Mouse (Mus musculus): Measurements from ENCODE around the gene Irf7.

Irf7 gene

GRCm38 (mm10) chr7:141265739-141266561 lies at the start of gene Irf7:
TSS of gene Irf7 (minus strand) at chr7:141266481.
- DNase-seq (ENCODE audit: low spot score), result no peak

DNA sequence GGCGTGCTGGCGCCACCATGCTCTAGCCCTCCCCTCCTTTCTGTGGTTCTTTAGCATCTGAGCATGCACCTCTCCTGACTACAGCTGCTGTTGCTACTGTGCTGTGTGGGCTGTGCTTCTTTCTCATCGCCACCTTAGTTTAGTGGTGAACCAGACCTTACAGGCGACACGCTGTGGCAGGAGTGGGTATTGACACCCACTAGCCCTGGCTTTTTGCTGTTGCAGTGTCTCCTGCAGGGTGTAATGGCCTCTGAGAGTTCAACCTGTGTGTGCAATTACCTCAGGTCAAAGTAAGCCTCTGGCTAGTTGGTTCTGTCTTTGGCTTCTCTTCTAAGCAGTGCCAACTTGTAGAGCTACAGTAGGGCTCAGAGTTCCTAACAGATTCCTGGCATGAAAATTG lies 49.7 kb upstream of the Irf7 start:
- DNase-seq (ENCODE audit: low spot score), result no peak

GRCm38 (mm10) chr7:141315076-141315475 lies 48.8 kb upstream of the Irf7 start:
- no peak for DNase-seq (ENCODE audit: low spot score)

- DNase-seq (ENCODE audit: low spot score), result no peak
Observed at GRCm38 (mm10) chr7:141314416-141314815, 48.1 kb upstream of the Irf7 start.

- DNase-seq (ENCODE audit: low spot score), result no peak
Observed at GRCm38 (mm10) chr7:141304537-141304936, 38.3 kb upstream of the Irf7 start.

GRCm38 (mm10) chr7:141302702-141303268 lies 36.5 kb upstream of the Irf7 start:
- no peak for DNase-seq (ENCODE audit: low spot score)

DNA sequence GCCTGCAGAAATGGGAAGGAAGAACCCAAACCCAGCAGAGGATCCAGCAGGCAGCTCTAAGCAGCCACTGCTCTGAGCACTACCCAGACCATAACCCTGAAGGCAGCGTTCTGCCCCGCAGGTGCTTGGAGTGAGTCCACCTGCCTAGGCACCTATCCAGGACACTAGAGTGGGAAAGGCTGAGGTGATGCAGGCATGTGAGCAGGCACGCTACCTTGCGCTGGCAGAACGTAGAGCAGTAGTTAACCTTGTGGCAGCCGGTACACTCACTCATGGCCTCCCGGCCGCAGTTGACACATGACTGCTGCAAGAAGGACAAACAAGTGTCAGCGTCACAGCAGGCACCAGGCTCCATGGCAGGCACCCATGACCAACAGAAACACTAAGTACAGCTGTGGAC lies 35.1 kb upstream of the Irf7 start:
- DNase-seq (ENCODE audit: low spot score), result no peak

DNA sequence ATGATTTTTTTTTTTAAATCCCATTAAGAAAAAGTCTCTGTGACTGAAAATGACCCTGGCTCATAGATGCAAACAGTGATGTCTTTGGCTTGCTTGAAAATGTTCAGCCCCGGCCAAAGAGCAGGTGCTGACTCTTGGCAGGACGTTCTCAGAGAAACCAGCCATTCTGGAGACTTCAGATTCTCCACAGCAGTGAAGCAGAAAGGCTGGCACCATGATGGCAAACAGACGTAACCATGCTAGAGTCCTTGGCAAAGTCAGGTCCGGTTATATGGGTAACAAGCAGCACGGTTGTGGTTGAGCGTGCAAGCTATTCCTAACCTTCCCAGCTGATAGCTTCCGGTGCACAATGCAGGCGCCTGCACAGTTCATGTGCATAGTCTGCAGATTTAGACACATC lies 32.9 kb upstream of the Irf7 start:
- no peak for DNase-seq (ENCODE audit: low spot score)

DNA sequence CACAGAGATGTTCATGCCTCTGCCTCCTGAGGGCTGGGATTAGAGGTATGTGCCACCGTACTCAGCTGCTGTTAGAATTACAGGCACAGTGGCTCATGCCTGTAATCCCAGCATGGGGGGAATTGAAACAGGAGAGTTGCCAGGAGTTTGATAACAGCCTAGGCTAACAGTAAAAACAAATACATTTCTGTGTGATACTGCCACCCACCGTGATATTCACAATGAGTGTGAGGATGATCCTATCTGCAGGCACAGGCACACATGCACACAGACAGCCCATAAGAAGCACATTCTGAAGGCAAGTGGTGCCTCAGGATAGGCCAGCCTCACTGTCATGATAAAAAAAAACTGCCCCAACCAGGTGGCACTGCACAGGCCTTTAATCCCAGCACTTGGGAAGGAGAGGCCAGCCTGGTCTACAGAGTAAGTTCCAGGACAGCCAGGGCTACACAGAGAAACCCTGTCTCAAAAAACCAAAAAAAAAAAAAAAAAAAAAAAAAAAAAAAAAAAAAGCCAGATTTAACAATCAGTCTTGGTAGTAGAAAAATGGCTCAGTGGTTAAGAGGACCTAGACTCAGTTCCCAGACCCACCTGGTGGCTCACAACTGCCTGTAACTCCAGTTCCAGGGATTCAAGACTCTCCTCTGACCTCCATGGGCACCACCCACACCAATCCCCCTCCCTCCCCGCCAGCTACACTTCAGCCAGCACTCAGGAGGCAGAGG lies 31.8 kb upstream of the Irf7 start:
- no peak for DNase-seq (ENCODE audit: low spot score)

- no peak for DNase-seq (ENCODE audit: low spot score)
Observed at GRCm38 (mm10) chr7:141294479-141294878, 28.2 kb upstream of the Irf7 start.

- DNase-seq (ENCODE audit: low spot score), result no peak
Observed at GRCm38 (mm10) chr7:141293852-141294471, 27.7 kb upstream of the Irf7 start.

GRCm38 (mm10) chr7:141292583-141293388 lies 26.5 kb upstream of the Irf7 start:
- DNase-seq (ENCODE audit: low spot score), result no peak

DNA sequence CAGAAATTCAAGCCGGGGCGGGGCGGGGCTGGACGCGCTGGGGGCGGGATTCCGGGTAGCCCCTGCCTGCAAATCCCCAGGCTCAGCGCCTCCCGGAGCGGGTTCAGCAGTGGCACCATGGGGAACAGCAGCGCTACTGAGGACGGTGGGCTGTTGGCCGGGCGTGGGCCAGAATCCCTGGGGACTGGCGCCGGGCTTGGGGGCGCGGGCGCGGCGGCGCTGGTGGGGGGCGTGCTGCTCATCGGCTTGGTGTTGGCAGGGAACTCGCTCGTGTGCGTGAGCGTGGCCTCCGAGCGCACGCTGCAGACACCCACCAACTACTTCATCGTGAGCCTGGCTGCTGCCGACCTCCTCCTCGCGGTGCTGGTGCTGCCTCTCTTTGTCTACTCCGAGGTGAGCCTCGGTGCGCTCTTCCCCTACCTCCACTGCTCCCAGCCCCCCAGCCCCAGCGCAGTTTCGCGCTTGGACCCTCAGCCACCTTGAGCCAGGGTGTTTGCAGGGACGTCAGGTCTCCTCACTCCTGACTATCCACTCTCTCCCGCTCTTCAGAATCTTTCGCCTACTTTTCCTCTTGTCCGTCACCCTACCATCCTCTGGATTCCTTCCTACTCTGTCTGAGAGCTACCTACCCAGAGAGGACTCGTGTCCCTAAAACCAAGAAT lies 25.8 kb upstream of the Irf7 start, which contains the start of gene Drd4:
Drd4 (plus strand) TSS at position 86 of the 662 bp plus-strand sequence.
- DNase-seq (ENCODE audit: low spot score), result no peak

DNA sequence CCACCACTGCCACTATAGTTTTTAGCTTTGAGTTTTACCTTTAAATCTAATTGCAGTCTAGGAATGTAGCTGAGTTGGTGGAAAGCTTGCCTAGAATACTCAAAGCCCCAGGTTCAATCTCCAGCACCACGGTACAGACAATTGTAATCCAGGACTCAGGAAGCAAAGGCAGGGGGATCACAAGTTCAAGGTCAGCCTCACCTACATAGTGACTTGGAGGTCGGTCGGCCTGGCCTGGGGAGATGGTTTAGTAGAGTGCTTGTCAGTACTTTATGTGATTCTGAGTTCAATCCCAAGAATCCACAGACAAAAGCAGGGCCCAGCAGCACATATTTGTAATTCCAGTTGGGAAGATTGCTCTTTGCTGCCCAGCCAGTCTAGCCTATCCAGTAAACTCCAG lies 21.8 kb upstream of the Irf7 start:
- DNase-seq (ENCODE audit: low spot score), result no peak

DNA sequence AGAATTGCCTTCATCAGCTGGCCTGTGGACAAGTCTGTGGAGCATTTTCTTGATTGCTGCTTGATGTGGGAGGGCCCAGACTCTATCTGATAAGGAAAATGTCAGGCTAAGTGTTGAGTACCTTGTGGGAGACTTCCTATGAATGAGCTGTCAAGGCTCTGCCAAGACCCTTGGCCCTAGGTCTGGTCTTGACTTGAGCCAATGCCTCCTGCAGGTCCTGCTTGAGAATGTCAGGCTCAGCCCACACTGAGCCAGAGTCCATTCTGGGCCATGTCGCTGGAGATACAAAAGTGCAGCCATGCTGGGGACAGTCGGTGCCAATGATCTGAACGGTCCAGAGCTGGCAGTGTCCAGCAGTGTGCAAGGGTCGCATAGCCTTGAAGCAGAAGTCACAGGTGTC lies 16.5 kb upstream of the Irf7 start:
- no peak for DNase-seq (ENCODE audit: low spot score)

- DNase-seq (ENCODE audit: low spot score), result no peak
Observed at GRCm38 (mm10) chr7:141281442-141281841, 15.2 kb upstream of the Irf7 start.

- no peak for DNase-seq (ENCODE audit: low spot score)
Observed at GRCm38 (mm10) chr7:141278766-141279590, 12.7 kb upstream of the Irf7 start, which contains the start of gene Sct. TSS of gene Sct (minus strand) at chr7:141279133.

DNA sequence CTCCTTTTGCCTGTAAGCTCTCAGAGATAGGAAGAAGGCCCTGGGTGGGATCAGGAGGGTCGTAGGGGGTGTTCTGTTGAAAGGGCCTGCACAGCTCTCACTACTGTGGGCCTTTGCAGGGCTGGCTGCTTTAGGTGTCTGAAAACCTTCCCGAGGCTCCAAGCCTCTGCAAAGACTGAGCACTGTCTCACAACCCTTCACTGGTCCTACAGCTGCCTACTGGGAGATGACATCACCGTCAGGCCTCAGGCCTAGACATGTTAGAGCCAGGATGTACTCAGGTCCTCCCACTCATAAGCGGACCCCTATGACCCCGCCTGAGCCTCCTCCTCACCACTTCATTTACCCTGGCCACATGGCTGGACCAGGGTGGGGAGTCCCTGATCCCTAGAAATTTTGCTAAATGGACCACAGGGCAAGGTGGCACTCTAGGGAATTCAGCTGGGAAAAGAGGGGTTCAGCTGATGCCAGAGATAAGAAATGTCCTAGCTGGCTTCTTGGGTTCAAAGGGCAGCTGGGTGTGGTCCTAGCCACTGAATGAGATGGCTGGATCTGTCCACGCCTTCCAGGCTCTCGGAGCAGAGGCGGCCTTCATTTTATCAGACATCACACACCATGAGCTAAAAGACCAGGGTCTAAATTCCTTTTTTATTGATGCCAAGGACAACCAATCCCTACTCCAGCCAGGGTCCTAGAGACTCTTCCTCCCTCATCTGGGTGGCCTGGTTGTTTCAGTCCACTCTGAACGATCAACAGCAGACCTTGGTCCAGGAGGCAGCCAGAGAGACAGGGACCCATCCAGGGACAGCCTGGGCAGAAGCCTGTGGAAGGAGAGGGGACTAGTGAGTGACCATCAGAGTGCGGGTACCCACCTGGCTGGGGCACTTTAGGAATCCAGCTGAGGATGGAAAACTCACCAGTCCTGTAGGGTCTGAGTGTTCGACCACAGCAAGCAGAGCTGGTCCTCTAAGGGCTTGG lies 11.7 kb upstream of the Irf7 start:
- DNase-seq (ENCODE audit: low spot score), result no peak

DNA sequence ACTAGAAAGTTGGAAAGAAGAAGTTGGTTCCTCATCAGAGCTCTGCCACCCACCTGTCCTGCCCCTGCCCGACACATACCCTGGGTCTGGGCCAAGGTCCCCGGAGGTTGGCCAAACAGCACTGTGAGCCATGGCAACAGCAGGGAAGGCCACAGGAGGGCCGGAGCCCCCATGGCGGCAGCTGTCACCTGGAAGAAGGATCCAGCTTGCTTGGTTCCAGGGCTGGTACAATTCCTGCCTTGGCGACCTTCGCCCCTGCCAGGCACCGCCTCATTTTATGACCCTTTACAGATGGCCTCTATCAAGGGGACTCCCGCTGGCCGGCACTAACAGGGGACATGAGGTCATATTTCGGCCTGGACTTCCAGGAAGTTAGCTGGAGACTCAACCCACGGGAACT lies 10.3 kb upstream of the Irf7 start, which contains the start of gene Cdhr5:
Cdhr5 (minus strand) TSS at position 241 of the 400 bp plus-strand sequence.
- DNase-seq (ENCODE audit: low spot score), result no peak
